Mouse (Mus musculus) brain, embryonic 14.5 days (tissue): ENCODE data around the gene Ankfn1.

Experiments
- CTCF ChIP-seq: fragments of 200-500 bp; IDR thresholded peaks from 2 replicates; pipeline ENCODE4 v1.5.1; 2012; ENCODE audit warnings: inconsistent platforms, mild to moderate bottlenecking, moderate library complexity, borderline replicate concordance; ENCODE audit not compliant: insufficient read depth, insufficient read length; ENCODE audit errors: extremely low read depth
- POLR2A ChIP-seq: fragments of 200-500 bp; IDR thresholded peaks from 2 replicates; pipeline ENCODE4 v1.6.1; 2012; ENCODE audit warnings: mild to moderate bottlenecking, inconsistent platforms, borderline replicate concordance; ENCODE audit not compliant: poor library complexity, insufficient read depth, insufficient read length, severe bottlenecking; ENCODE audit errors: extremely low read depth

DNA sequence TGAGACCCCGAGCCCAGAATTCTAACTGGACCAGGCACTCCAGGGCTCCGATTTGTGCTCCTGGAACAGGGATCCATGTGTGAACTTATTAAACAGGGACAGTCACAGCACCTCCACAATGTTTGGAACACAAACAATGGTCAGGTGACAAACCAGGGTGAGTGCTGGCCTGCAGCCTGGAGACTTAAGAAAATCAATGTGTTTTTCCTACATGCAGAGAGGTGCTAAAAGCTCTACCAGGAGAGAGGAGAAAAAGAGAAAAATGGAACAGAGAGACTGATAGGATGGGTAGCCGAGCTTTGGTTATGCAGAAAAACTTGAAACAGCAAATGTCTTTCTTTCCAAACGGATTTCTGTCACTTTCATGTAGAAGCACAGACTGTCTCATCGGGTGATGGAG is 174.5 kb downstream of the Ankfn1 start:
- TF ChIP-seq CTCF (no peak), POLR2A (no peak)
